Mouse (Mus musculus) frontal cortex, postnatal 14 days (tissue): ENCODE results near the gene Sos1.
"Not testable (repeated sequence)": the region's sequence is repeated elsewhere in the genome, so short reads cannot be mapped to it uniquely, and the experiment has no call there.

Experiments used
- DNase-seq, 2 experiments: peaks; one replicate each; pipeline ENCODE4 v3.0.0; 2022; ENCODE audit warnings: low spot score in 2 of 2

Gene Sos1

GRCm38 (mm10) chr17:80426171-80426570 lies 54.1 kb downstream of the Sos1 start:
- DNase-seq: peak; percentile 14 to 19

GRCm38 (mm10) chr17:80420998-80421397 lies 59.3 kb downstream of the Sos1 start:
- no peak for DNase-seq

GRCm38 (mm10) chr17:80418572-80419210 lies 61.6 kb downstream of the Sos1 start:
- no peak for DNase-seq

GRCm38 (mm10) chr17:80411182-80411581 lies 69.1 kb downstream of the Sos1 start:
- no peak for DNase-seq

GRCm38 (mm10) chr17:80398243-80398642 lies 82.0 kb downstream of the Sos1 start:
- DNase-seq: no peak

- peak in 1 of 2 experiments; percentile 28 for DNase-seq
Measured at GRCm38 (mm10) chr17:80391423-80392403, 88.5 kb downstream of the Sos1 start.

GRCm38 (mm10) chr17:80390024-80390423 lies 90.2 kb downstream of the Sos1 start:
- no peak for DNase-seq

- DNase-seq: no peak
Measured at GRCm38 (mm10) chr17:80385671-80386070, 94.6 kb downstream of the Sos1 start.

- DNase-seq: not testable (repeated sequence)
Measured at GRCm38 (mm10) chr17:80378386-80378785, 101.9 kb downstream of the Sos1 start.

GRCm38 (mm10) chr17:80373726-80374096 lies 106.5 kb downstream of the Sos1 start:
- no peak for DNase-seq

- DNase-seq: peak; percentile 76 to 82
Measured at GRCm38 (mm10) chr17:80372989-80373725, 107.1 kb downstream of the Sos1 start, which contains the start of gene Gm10190. TSS of gene Gm10190 (minus strand) at chr17:80373541.

- no peak for DNase-seq
Measured at GRCm38 (mm10) chr17:80368606-80369005, 111.6 kb downstream of the Sos1 start.

GRCm38 (mm10) chr17:80367276-80367675 lies 113.0 kb downstream of the Sos1 start:
- DNase-seq: no peak

- no peak for DNase-seq
Measured at GRCm38 (mm10) chr17:80360245-80360644, 120.0 kb downstream of the Sos1 start.

- DNase-seq: no peak
Measured at GRCm38 (mm10) chr17:80347234-80347633, 133.0 kb downstream of the Sos1 start.

- DNase-seq: no peak
Measured at GRCm38 (mm10) chr17:80346591-80347125, 133.6 kb downstream of the Sos1 start.

- no peak for DNase-seq
Measured at GRCm38 (mm10) chr17:80345277-80345676, 135.0 kb downstream of the Sos1 start.
